Mouse (Mus musculus) E14TG2a.4 (cell line): ENCODE data around the gene Gba.

Source experiments
- CTCF ChIP-seq: conservative IDR thresholded peaks from 2 replicates; pipeline ENCODE4 v1.5.1; 2014; ENCODE audit warnings: low read length
- POU5F1 ChIP-seq: IDR thresholded peaks from 2 replicates; pipeline ENCODE4 v1.6.1; 2014; ENCODE audit warnings: low read length, borderline replicate concordance

DNA sequence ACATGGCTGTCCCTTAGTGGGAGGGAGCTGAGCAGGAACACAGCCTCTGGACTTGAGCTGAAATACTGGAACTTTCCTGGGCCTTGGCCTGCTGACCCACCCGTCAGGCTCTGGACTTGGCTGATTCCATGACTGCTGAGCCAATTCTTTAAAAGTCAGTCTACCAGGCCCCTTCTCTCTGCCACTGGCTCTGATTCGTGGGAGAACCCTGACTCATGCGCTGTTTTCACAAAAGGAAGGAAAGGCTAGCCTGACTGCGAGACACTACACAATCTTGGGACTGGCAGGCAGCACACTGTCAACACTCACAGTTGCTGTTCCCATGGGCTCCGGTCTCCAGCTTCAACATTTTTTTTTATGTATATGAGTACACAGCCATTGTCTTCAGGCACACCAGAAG lies 53.4 kb downstream of the Gba start:
- no peak for TF ChIP-seq CTCF
- TF ChIP-seq POU5F1: no peak
